Comparison of ENCODE assay signal across 9 mouse cellular contexts in the genomic region with DNA sequence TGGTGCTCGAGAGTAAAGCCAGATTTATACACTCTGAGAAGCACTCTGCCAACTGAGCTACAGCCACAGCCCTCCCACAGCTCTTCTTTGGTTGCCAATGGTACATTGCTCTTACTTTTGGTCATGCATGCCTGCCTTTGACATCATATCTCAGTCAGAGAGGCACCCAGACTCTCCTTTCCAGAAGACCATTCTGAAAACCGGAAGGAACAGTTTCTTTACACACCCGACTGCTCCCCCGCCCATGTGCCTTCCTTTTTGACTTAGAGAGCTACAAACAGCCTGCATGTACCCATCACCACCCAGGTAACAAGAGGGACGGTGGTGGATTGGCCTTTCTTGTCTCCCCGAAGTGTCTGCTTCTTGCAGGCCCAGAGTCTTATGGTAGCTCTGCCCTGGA. TPM values are rescaled to one million over a fixed set of nuclear protein-coding genes. Genes with fewer than 3 reads are reported as not detected.
DNase-seq lines count a peak whose midpoint lies in the region; ATAC-seq lines count a peak whose summit lies in the region.
"Had no signal": no experiment of that assay in that cellular context is flagged by ENCODE, and none has a peak within 500 bp of the region (broad histone marks: within the 10 kb centered on the region; RNA-seq: fewer than 3 reads in every experiment).

No protein-coding gene starts in this region.

- peak overlapping the region; percentile 49; the same call in 1 of the 2 replicates for H3K9ac ChIP-seq in hindbrain, embryonic 14.5 days
- no peak overlapping the region for H3K9ac ChIP-seq in midbrain, embryonic 14.5 days (replicated peaks; ENCODE audit: low read length)
- H3K9ac ChIP-seq: limb, embryonic 15.5 days had no signal

- no peaks in the 10 kb centered on the region for H3K9me3 ChIP-seq in hindbrain, embryonic 14.5 days (ENCODE audit: control insufficient read depth, low read length)
- no peaks in the 10 kb centered on the region for H3K9me3 ChIP-seq in midbrain, embryonic 14.5 days (ENCODE audit: control insufficient read depth, low read length)
- H3K9me3 ChIP-seq: limb, embryonic 15.5 days had no signal

- peaks cover 31% of the 10 kb centered on the region for H3K4me1 ChIP-seq in brown adipose tissue, adult 24 weeks (ENCODE audit: control insufficient read depth, insufficient read depth, insufficient read length, low read length)
- H3K4me1 ChIP-seq in hindbrain, embryonic 14.5 days (replicated peaks; ENCODE audit: control insufficient read depth, insufficient read depth, low read length), result peaks cover 64% of the 10 kb centered on the region
- H3K4me1 ChIP-seq in midbrain, embryonic 14.5 days (ENCODE audit: control insufficient read depth, insufficient read depth, low read length), result peaks cover 64% of the 10 kb centered on the region

- WGBS in hindbrain, embryonic 14.5 days, result 88% methylated on average over 6 of the region's 6 CpGs
- WGBS in midbrain, embryonic 14.5 days, result 86% methylated on average over 6 of the region's 6 CpGs

- no peak for ATAC-seq in hindbrain, embryonic 14.5 days (ENCODE audit: low FRiP score)
- no peak for ATAC-seq in midbrain, embryonic 14.5 days (ENCODE audit: low FRiP score, low TSS enrichment)
- no peak; the same call in 1 of the 2 replicates for ATAC-seq in megakaryocyte, adult 5-6 weeks (ENCODE audit: poor library complexity, severe bottlenecking)

- DNase-seq in heart, adult 8-10 months (ENCODE audit: low spot score), result peak; percentile 58
- no peak for DNase-seq in heart, postnatal 4 days
- DNase-seq in hindbrain, embryonic 14.5 days (ENCODE audit: low spot score), result no peak
- DNase-seq in midbrain, embryonic 14.5 days, result no peak
- no peak for DNase-seq in retina, embryonic 14.5 days (ENCODE audit: low spot score)
- no peak for DNase-seq in adrenal gland, postnatal 14 days

- no peaks in the 10 kb centered on the region for H3K27me3 ChIP-seq in hindbrain, embryonic 14.5 days (ENCODE audit: control insufficient read depth, insufficient read depth, low read length)
- no peaks in the 10 kb centered on the region for H3K27me3 ChIP-seq in midbrain, embryonic 14.5 days (ENCODE audit: control insufficient read depth, insufficient read depth, low read length)
- H3K27me3 ChIP-seq: limb, embryonic 15.5 days had no signal

- no peak overlapping the region; the same call in 1 of the 2 replicates for H3K4me3 ChIP-seq in brown adipose tissue, adult 24 weeks (ENCODE audit: insufficient read depth, low read depth, low read length)
- H3K4me3 ChIP-seq in hindbrain, embryonic 14.5 days (replicated peaks; ENCODE audit: low read length), result no peak overlapping the region
- H3K4me3 ChIP-seq in midbrain, embryonic 14.5 days (replicated peaks; ENCODE audit: low read depth, low read length), result no peak overlapping the region
- H3K4me3 ChIP-seq: limb, embryonic 15.5 days had no signal

- peaks cover 47% of the 10 kb centered on the region for H3K36me3 ChIP-seq in hindbrain, embryonic 14.5 days (replicated peaks; ENCODE audit: control insufficient read depth, insufficient read depth)
- peaks cover 44% of the 10 kb centered on the region for H3K36me3 ChIP-seq in midbrain, embryonic 14.5 days (ENCODE audit: control insufficient read depth, insufficient read depth, low read length)

- H3K4me2 ChIP-seq in hindbrain, embryonic 14.5 days (replicated peaks), result 0 out of 2 replicates have a peak overlapping the region, but pooled peaks have one; percentile 31
- H3K4me2 ChIP-seq in midbrain, embryonic 14.5 days (ENCODE audit: low read length), result peak overlapping the region; percentile 38; the same call in 1 of the 2 replicates
- H3K4me2 ChIP-seq: limb, embryonic 15.5 days had no signal

- peak overlapping the region; percentile 80 for H3K27ac ChIP-seq in brown adipose tissue, adult 24 weeks (replicated peaks; ENCODE audit: low read depth, low read length)
- peak overlapping the region; percentile 79 for H3K27ac ChIP-seq in hindbrain, embryonic 14.5 days
- H3K27ac ChIP-seq in midbrain, embryonic 14.5 days (replicated peaks; ENCODE audit: low read depth, low read length), result peak overlapping the region; percentile 82

RNA-seq across cellular contexts. Expression of a gene that starts 7.0 kb away (rescaled TPM):
- 100 to 1,000 TPM; 352 to 622 (median 508) TPM for total RNA-seq in heart, adult 8-10 months (2022)
- total RNA-seq in heart, postnatal 4 days (2021), result 100 to 1,000 TPM; 730 to 743 TPM
- 8.9 and 15.8 TPM in 2 replicates for polyA plus RNA-seq in brown adipose tissue, adult 24 weeks (2012; ENCODE audit: insufficient read depth, insufficient read length, missing spikeins)
- 6.4 and 8.1 TPM in 2 replicates for polyA plus RNA-seq in hindbrain, embryonic 14.5 days (2014; fragmentation: Nextera tagmentation; extraction: Ambion mirVana)
- polyA plus RNA-seq in midbrain, embryonic 14.5 days (2014; fragmentation: Nextera tagmentation; extraction: Ambion mirVana), result 8.9 and 12.3 TPM in 2 replicates
- total RNA-seq in megakaryocyte, adult 5-6 weeks (2015), result 48.2 and 48.7 TPM in 2 replicates
- total RNA-seq in megakaryocyte, adult 5-6 weeks (2017), result 50.4 and 53.1 TPM in 2 replicates
- 41.7 and 53.4 TPM in 2 replicates for total RNA-seq in adrenal gland, postnatal 14 days (2021)
